In the genomic region with DNA sequence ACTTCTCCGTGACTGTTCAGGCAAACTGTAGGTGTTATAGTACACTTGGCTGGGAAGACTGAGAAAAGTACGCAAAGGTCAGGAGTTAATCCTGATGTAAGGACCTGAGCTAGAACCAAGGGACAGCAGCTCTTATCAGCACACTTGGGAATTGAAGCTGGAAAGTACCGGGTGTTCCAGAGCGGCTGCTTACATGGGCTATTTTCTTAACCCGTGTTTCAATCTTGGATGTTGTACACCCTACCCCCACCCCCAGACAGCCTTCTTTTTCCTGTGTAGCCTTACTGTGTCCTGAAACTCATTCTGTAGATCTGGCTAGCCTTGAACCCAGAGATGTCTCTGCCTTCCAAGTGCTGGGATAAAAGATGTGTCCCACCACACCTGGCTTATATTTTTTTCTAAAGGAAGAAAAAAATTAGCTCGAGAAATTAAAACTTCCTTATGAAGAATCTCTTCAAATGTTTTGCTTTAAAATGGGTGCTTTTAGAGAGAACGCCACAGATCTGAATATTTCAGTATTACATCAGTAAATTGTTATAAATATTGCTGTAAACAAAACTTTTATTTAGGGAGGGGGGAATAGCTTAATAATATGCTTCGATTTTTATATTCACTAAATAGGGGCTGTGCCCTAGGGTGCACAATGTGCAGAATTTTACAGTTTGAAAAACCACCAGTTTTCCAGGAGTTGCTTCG, we compare ENCODE assay signal across 8 mouse cellular contexts. TPM values are rescaled to one million over a fixed set of nuclear protein-coding genes. Genes with fewer than 3 reads are reported as not detected.
DNase-seq lines count a peak whose midpoint lies in the region; ATAC-seq and TF ChIP-seq lines count a peak whose summit lies in the region.

No protein-coding gene starts in this region.

- peak overlapping the region; percentile 92 for H3K4me3 ChIP-seq in cerebellum, adult 2 months (replicated peaks; ENCODE audit: insufficient read depth, low read depth, low read length)
- H3K4me3 ChIP-seq in heart, embryonic 15.5 days = peak overlapping the region; percentile 92
- peak overlapping the region; percentile 91 for H3K4me3 ChIP-seq in liver, embryonic 15.5 days (replicated peaks)

- no peak for TF ChIP-seq POLR2A in cerebellum, adult 2 months (IDR thresholded peaks at IDR 0.05; ENCODE audit: borderline replicate concordance, insufficient read depth, low read length)

- H3K27ac ChIP-seq in cerebellum, adult 2 months (ENCODE audit: insufficient read depth, low read length) = 0 out of 2 replicates have a peak overlapping the region, but pooled peaks have one; percentile 84
- peak overlapping the region; percentile 94 for H3K27ac ChIP-seq in heart, embryonic 15.5 days
- peak overlapping the region; percentile 86 for H3K27ac ChIP-seq in liver, embryonic 15.5 days (replicated peaks)

- H3K4me2 ChIP-seq in heart, embryonic 15.5 days = peak overlapping the region; percentile 78
- peak overlapping the region; percentile 70 for H3K4me2 ChIP-seq in liver, embryonic 15.5 days

- ATAC-seq in heart, embryonic 15.5 days (replicated peaks; ENCODE audit: insufficient number of reproducible peaks, insufficient read depth, low FRiP score, low read depth) = no peak
- no peak for ATAC-seq in liver, embryonic 15.5 days (ENCODE audit: insufficient read depth)
- ATAC-seq in granulocyte monocyte progenitor cell, adult 5-6 weeks (replicated peaks; ENCODE audit: poor library complexity, severe bottlenecking) = no peak

- H3K9me3 ChIP-seq in heart, embryonic 15.5 days (replicated peaks) = no peaks in the 10 kb centered on the region
- no peaks in the 10 kb centered on the region for H3K9me3 ChIP-seq in liver, embryonic 15.5 days (replicated peaks)

- H3K4me1 ChIP-seq in cerebellum, adult 2 months (ENCODE audit: control insufficient read depth, insufficient read depth, low read length) = peaks cover 2% of the 10 kb centered on the region
- H3K4me1 ChIP-seq in heart, embryonic 15.5 days (replicated peaks) = peaks cover 15% of the 10 kb centered on the region
- peaks cover 29% of the 10 kb centered on the region for H3K4me1 ChIP-seq in liver, embryonic 15.5 days (replicated peaks)

- DNase-seq in cerebellum, adult 2 months = no peak
- no peak for DNase-seq in cerebellum, adult 9-11 months
- DNase-seq in adipocyte (ENCODE audit: low spot score) = peak; percentile 59
- DNase-seq in gastrocnemius, postnatal 10 days = no peak
- no peak for DNase-seq in frontal cortex, postnatal 36 days (ENCODE audit: low spot score in 2 of 2)

- no peaks in the 10 kb centered on the region for H3K36me3 ChIP-seq in heart, embryonic 15.5 days
- H3K36me3 ChIP-seq in liver, embryonic 15.5 days (replicated peaks) = no peaks in the 10 kb centered on the region

- peak overlapping the region; percentile 75 for H3K9ac ChIP-seq in heart, embryonic 15.5 days
- H3K9ac ChIP-seq in liver, embryonic 15.5 days = peak overlapping the region; percentile 89

- H3K27me3 ChIP-seq in cerebellum, adult 2 months (ENCODE audit: control insufficient read depth, insufficient read depth, low read length) = no peaks in the 10 kb centered on the region
- H3K27me3 ChIP-seq in heart, embryonic 15.5 days = no peaks in the 10 kb centered on the region
- H3K27me3 ChIP-seq in liver, embryonic 15.5 days = peaks cover 7% of the 10 kb centered on the region; the same call in 1 of the 2 replicates

- 65% methylated on average over 9 of the region's 9 CpGs for WGBS in cerebellum, adult 2 months
- WGBS in heart, embryonic 15.5 days = 51% methylated on average over 9 of the region's 9 CpGs
- WGBS in liver, embryonic 15.5 days (ENCODE audit: insufficient replicate concordance) = 51% methylated on average over 9 of the region's 9 CpGs

- TF ChIP-seq CTCF in cerebellum, adult 2 months (IDR thresholded peaks at IDR 0.05; ENCODE audit: borderline replicate concordance, insufficient read depth, low read depth, low read length) = no peak

RNA-seq across cellular contexts. Expression of gene Psma6, which starts 13.7 kb away (rescaled TPM):
- polyA plus RNA-seq in cerebellum, adult 2 months (2012; rRNA removed) = 147 TPM in 2 replicates
- polyA plus RNA-seq in heart, embryonic 15.5 days (2015; fragmentation: Nextera tagmentation; extraction: Ambion mirVana) = 301 and 302 TPM in 2 replicates
- 185 and 190 TPM in 2 replicates for polyA plus RNA-seq in liver, embryonic 15.5 days (2015; fragmentation: Nextera tagmentation; extraction: Ambion mirVana)
- 100 to 1,000 TPM; 213 to 225 TPM for total RNA-seq in gastrocnemius, postnatal 10 days (2021)
- 302 and 383 TPM in 2 replicates for total RNA-seq in granulocyte monocyte progenitor cell, adult 5-6 weeks (2014; fragmentation: Nextera tagmentation)
- total RNA-seq in granulocyte monocyte progenitor cell, adult 5-6 weeks (2017) = 365 and 381 TPM in 2 replicates
